Mouse (Mus musculus) left cerebral cortex, adult 8-10 months (tissue): Measurements from ENCODE around the gene Gabbr1. TPM values are rescaled to one million over a fixed set of nuclear protein-coding genes. Genes with fewer than 3 reads are reported as not detected.

ENCODE experiments used
- DNase-seq, 2 experiments: peaks; one replicate each; pipeline ENCODE4 v3.0.0; 2022; ENCODE audit warnings: low spot score in 2 of 2
- total RNA-seq, 4 experiments: library from RNA; stranded (reverse); gene quantifications; 2 replicates each; pipeline ENCODE4 v1.2.4; 2022

The Gabbr1 gene
- 100 to 1,000 TPM; 662 to 748 (median 699) TPM for total RNA-seq

DNA sequence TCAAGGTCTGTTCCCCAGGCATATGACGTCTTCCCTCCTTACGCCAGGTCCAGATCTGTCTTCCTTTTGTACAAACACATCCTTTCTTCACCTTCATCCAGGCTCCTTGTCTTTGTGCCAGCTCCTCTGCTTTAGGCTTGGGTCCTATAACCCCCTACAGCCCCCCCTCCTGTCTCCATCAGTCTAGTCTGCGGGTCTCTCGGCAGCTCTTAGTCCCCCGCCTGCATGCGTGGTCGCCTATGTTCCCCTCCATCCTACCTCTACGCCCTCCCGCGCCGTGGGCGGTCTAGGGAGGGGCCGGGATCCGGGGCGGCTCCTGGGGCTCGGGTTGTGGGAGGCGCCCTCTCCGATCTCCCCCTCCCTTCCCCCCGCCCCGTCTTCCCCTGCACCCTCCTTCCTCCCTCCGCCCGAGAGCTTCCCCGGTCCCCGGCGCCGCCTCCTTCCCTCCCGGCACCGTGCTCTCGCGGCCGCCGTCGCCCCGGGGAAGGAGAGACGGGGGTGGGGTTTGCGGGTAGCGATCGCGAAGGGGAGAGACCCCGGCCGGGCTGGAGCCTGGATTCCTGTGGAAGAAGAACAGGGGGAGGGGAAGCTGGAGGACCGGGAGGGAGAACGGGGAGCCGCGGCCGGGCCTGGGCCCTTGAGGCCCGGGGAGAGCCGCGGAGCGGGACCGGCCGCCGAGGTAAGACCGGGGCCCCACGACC lies at the start of gene Gabbr1:
TSS of gene Gabbr1 (plus strand) at position 356 of the 701 bp plus-strand sequence.
- peak; percentile 68 to 77 for DNase-seq

DNA sequence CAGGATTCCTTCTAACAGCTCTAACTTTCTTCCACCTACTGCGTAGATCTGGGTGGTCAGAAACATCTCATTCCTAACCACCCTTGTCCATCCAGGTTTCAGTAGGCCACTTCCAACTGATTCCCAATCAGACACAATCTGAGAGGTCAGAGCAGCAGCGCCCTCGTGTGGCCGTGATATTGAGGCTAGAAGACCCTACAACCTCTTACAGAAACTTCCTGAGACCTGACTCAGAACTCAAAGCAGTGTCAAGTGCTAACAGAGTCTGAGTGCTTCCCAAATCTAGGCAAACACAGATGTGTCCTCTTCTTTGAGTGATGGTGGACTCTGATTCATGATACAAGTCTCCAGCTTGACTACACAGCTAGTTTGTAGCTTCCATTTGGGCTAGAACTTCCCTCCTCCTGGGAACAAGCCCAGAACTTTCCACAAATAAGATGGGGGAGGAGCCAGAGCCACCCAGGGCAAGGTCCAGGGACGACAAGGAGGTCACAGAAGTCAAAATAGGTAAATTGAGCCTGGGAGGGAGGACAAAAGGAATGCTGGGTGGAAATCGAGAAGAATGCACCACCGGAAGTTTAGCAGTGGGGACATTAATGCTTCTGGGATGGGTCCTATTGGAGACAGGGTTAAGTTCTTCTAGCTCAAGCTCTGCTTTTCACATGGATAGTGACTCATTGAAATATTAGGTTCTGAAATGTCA lies 48.6 kb upstream of the Gabbr1 start:
- DNase-seq = peak in 1 of 2 experiments; percentile 79

DNA sequence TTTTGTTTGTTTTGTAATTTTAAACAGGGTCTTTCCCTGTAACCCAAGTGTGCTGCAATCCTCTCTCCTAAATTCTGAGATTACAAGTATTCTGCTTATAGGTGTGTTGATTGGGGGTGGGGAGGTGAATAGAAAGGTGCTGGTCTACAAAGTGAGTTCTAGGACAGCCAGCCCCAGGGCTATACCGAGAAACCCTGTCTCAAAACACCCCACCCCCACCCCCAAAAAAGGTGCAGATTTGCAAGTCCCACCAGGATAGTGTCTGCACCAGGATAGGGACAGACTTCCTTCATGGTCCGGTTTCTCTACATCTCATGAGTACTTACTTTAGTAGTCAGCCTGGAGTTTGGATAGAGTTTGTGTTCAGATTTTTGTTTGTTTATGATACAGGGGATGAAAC lies 47.3 kb upstream of the Gabbr1 start:
- no peak for DNase-seq

DNA sequence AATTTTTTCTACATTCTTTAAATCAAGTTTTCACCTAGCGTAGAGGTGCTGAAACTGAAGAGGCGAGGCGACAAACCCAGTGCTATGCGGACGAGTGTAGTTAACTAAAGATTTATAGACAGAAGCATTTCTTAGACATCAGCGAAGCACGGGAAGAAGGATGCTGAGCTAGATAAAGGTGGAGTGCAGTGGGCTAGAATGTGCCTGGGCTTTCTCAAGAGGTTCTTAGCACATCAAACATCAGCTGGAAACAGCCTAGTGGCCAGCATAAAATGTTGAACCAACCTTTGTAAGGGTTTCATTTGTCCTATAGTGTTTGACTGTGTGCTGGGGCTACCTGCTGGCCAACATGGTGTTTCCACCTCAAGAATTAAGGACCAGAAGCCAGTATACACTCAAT lies 44.9 kb upstream of the Gabbr1 start, which contains the start of gene Zfp57:
TSS of gene Zfp57 (plus strand) at position 301 of the 400 bp plus-strand sequence.
- DNase-seq = no peak

DNA sequence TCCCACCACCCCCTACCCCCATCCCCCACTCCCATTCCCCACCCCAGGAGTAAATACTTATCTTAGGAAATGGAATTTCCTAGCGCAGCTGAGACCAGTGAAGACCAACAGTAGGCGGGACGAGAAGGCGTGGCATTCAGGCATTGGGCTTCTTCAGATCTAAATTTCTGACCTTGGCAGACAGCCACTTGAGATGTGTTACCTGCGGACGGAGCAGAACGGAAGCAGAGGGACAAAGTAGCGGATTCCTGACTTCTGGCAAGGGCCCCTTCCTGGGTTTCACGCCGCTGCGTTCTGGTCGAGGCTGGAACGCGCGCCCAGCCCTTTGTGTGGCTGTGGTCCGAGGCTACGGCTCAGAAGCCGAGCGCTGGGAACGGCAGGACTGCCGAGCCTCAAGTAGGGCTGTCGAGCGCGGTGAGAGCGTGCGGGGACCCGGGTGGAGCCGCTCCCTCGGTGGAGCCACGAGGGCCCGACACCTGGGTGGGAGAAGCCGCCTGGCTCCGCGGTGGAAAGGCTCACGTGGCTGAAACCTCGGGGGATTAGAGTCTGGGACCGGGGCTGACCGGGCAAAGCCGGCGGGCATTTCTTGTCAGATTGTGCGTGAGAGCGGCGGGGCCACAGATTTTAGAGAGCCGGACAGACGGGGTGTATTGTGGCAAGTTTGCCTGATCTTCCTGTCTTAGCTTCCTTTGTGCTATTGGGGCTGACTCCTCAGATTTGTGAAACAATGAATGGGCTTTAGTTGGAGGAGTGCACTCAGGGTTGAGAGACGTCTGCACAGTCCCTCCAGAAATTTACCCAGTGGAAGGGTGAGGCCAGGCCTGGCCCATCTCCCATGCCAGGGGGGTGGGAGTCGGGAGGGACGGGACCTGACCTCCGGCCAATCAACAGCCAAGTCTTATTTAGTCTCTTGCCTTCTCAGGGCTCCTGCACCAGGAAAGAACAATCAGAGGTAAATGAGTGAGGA lies 43.1 kb upstream of the Gabbr1 start:
- DNase-seq = no peak

DNA sequence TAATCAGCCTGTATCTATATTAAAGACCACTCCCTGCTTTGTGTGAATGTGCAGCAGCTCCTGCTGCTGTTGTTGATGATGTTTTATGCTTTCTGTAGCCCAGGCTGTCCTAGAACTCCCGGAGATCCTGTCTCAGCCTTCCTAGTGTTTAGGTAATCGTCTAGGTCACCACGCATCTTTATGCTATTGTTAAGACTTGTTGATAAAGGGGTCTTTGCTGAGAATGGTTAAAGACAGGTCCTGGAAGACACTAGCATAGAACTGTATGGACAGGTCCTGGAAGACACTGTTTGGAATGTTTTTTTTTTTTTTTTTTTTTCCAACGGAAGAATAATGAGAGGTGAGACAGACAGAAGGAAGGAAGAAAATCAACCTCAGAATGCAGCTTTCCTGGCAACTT lies 42.4 kb upstream of the Gabbr1 start:
- DNase-seq = no peak

DNA sequence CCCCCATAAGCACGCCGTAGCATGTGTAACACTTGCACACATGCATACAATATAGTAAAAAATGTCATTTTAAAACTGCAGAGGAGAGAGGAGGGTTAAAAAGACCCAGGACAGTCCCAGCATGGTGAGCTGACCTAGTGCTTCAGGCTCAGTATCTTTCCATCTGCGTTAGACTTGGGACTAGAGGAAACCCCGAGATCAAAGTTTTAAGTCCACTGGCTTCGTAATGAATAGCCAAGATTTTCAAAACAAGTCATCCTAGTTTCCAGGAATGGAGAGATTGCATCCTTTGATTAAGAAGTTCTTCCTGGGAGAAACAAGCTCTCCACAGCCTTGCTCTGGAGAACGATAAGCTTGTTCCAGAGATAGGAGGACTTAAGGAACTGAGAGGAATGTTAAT lies 37.6 kb upstream of the Gabbr1 start:
- no peak for DNase-seq

DNA sequence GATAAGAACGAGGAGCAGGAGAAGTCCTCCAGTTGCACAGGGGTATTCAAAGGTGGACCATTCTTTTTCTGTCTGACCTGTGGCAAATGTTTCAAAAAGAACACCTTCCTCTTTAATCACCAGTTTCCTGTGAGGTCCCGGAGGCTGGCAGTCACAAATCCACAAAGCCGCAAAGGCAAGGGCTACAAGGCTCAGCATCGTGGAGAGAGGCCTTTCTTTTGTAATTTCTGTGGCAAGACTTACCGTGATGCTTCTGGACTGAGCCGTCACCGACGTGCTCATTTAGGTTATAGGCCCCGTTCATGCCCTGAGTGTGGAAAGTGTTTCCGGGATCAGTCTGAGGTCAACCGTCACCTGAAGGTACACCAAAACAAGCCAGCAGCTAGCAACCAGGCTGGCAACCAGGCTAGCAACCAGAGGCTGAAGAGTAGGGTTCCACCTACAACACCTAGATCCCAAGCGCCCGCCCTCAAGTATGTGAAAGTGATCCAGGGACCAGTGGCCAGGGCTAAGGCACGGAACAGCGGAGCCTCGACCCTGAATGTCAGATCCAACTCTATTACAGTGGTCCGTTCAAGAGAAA lies 36.2 kb upstream of the Gabbr1 start:
- DNase-seq = no peak

DNA sequence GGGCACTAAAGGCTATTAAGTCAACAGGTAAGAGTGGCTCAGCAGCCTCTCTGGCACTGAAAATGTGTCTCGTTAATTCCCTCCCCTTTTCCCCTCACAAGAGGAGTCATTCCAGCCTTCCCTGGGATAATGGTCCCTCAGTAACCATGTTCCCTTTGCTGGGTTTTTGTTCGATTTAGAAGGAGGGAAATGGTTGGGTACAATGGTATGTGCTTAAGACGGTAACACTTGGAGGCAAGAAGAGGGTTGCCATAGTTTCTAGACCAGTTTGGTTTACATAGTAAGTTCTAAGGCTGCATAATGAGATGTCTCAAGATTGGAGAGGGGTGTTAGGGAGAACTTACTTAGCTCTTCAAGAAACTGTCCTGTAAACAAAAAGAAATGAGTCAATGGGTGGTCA lies 34.0 kb upstream of the Gabbr1 start:
- DNase-seq = no peak

DNA sequence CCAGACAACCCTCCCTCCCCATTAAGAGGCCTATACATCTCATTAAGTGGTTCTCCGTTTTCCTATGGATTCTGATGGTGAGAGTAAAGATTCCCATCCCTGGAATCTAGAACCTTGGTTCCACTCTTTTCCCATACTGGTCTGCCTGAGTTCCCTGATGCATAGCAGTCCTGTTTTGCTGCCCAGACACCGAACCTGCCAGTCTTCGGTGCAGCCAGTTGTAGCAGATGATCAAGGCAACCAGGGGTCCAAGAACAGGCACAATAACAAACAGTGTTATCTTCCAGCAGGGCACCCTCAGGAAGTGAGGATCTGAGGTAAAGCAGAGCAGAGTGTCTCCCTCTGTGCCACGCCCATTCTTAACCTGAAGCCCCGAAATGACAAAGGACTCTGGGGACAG lies 33.6 kb upstream of the Gabbr1 start:
- DNase-seq = no peak

DNA sequence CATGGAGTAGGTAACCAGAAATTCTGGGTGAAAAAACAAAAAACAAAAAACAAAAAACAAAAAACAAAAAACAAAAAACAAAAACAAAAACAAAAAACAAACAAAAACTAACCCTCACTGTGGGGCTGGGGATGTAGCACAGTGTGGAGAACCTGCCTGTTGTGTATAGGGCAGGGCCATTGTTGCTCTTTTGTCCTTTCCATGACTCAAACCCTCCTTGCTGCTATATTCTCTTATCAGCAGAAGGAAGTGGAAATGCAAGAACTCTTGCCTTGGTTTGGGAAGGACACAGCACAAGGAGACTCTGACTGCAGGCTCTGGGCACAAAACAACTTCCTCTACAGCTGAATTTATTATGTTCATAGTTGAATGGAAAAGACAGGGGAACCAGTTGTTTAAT lies 29.4 kb upstream of the Gabbr1 start:
- DNase-seq = no peak

DNA sequence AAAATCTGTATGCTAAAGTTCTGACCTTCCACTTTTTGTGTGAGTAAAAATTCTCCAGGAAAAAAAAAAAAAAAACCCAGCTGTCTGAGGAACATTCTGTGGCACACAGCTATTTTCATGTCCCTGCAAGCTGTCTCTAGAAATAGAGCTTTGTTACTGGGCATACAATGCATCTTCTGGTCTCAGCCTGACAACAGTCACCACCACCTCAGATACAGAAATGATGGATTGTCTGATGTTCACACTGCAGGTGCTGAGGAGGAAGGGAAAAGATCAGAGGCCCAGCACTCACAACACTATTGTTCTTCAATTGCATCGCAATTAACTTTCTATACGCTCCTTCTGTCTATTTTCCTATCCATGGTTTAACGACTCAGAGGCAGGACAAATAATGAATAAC lies 27.4 kb upstream of the Gabbr1 start:
- peak in 1 of 2 experiments; percentile 35 for DNase-seq

DNA sequence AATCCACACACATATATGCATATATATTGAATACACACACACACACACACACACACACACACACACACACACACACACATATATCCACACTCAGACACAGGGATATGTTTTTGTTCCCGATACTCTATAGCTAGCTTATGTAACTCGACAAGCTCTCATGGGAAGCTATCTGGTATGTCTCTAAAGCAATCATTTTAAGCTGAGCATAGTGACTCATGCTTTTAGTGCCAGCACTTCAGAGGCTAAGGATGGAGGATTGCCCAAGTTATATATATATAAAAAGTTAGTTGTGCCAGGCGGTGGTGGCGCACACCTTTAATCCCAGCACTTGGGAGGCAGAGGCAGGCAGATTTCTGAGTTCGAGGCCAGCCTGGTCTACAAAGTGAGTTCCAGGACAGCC lies 26.5 kb upstream of the Gabbr1 start:
- peak in 1 of 2 experiments; percentile 28 for DNase-seq

DNA sequence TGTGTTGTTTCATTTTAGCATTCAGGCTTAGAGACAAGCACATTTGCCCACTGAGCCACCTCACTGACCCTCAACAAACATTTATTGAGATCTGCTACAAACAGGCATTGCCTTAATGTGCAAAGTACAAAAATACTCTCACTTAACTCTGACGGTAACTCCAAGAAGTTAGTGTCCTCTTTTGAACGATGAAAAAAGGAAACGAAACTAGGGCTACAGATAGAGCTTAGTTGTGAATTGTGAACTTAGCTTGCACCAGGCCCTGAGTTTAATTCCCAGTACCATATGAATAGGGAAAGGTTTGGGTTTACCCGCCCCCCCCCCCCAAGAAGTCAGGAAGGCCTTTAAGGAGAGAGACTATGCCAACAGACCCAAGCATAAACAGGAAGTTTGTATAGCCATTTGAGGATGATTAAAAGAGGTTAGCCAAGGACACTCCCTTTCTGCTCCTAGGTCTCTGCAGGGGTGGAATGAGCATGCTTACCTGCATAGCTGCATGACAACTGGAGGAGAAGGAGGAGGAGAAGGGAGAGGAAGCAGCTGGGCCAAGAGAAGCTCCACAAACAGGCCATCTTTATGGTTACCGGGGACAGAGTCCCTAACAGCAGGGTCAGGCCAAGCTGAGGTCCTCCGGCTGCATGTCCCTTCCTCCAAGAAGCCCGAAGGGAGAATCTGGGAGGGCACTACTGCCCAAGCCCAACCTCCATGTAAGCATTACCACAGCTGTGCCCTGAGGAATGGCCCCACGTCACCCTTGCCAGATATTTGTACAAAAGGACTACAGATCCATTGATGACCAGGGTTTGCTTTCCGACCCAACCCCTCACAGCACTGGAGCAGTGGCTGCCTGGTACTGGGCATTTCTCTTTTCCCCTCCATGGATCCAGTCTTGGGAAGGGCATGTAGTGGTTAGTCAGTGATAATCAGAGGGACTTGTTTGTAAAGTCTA lies 22.9 kb upstream of the Gabbr1 start, which contains the start of gene Mog:
TSS of gene Mog (minus strand) at position 771 of the 949 bp plus-strand sequence.
- DNase-seq = peak in 1 of 2 experiments; percentile 64

DNA sequence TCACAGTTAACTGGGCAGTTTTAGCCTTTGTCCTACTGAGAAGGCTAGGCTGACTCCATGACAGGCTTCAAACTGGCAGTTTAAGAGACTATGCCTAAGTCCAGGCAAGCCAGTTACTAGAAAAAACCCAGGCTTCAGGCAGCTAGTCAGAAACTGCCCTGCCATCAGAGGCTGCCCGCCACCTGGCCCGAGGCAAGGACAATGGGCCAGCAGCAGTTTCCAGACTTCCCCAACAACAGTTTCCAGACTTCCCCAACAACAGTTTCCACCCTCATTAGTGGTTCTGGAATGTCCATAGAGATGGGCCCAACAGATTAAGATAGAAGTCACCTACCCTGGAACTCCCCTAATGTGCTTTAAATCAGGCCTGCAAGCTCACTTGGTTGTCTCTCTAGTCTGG lies 19.3 kb upstream of the Gabbr1 start:
- DNase-seq = no peak

DNA sequence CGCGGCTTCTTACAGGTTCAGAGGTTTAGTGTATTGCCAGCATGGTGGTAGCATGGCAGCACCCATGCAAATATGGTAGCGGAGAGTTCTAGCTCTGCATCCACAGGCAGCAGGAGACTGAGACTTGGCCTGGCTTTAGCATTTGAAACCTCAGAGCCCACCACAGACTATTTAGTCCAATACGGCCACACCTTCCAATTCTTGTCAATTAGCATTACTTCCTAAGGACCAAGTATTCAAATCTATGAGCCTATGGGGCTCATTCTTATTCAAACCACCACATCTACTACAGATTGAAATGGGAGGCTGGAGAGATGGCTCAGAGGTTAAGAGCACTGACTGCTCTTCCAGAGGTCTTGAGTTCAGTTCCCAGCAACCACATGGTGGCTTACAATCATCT lies 18.3 kb upstream of the Gabbr1 start:
- DNase-seq = no peak

DNA sequence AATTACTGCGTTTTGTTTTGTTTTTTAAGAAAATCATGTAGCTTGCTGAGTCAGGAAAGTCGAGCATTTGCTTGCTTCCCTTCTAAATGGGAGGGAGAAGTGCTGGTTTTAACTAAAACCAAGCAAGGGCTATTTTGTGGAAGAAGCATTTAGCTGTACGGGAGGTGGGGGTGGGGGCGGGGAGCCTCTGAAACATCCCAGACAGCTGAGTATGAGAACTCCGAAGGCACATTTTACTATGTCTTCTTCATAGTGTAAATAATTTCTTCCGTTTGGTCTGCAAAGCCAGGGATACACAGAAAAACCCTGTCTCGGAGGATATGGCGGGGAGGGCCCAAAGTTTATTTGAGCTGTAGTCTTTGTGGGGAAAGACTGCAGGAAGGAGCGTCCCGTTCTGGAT lies 17.6 kb upstream of the Gabbr1 start:
- no peak for DNase-seq

DNA sequence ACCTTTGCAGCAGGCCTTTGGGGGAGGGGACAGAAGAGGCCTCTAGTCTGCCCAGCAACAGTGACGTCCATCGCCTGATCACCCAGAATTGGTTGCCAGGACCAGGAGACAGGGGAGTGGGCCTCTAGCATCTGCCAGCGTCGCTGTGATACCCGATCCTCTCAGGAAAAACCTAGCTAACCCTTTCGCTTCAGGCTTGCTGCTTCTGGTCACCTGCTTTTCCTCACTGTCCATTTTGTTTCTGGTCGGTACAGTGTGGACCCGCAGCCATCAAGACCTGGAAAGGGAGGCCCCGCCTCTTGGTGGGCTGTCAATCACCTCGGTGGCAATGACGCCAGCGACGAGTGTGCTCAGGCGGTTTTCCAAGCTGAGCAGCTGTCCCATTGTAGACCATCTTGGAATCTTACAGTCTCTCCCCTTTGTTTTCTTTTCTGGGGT lies 17.1 kb upstream of the Gabbr1 start:
- peak; percentile 88 to 91 for DNase-seq

DNA sequence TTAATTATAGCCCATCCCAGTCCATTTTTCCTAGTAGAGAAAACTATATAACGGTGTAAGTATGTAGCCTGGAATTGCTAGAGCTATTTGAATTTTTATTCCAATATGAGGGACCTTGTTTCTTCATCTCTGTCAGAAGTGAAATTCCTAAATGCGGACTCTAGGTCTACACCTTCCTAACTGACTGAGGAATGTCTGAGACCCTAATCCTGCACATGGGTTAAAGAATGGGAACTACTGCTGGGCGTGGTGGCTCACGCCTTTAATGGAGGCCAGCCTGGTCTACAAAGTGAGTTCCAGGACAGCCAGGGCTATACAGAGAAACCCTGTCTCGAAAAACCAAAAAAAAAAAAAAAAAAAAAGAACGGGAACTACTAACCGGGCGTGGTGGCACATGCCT lies 16.6 kb upstream of the Gabbr1 start:
- DNase-seq = no peak
